Mouse (Mus musculus) brain, embryonic 14.5 days (tissue): ENCODE measurements at regions not wholly inside any gene's neighbourhood (a gene's known extent, or its start where the extent isn't known, plus 50 kb on each side); places are given as distances from the start of the nearest gene placed in this dataset.

ENCODE experiments used
- DNase-seq: peaks from one replicate; pipeline ENCODE4 v3.0.0-alpha.2; 2011; ENCODE audit warnings: low read depth
- CTCF ChIP-seq: fragments of 200-500 bp; IDR thresholded peaks from 2 replicates; pipeline ENCODE4 v1.5.1; 2012; ENCODE audit warnings: inconsistent platforms, mild to moderate bottlenecking, moderate library complexity, borderline replicate concordance; ENCODE audit not compliant: insufficient read depth, insufficient read length; ENCODE audit errors: extremely low read depth
- POLR2A ChIP-seq: fragments of 200-500 bp; IDR thresholded peaks from 2 replicates; pipeline ENCODE4 v1.6.1; 2012; ENCODE audit warnings: mild to moderate bottlenecking, inconsistent platforms, borderline replicate concordance; ENCODE audit not compliant: poor library complexity, insufficient read depth, insufficient read length, severe bottlenecking; ENCODE audit errors: extremely low read depth

DNA sequence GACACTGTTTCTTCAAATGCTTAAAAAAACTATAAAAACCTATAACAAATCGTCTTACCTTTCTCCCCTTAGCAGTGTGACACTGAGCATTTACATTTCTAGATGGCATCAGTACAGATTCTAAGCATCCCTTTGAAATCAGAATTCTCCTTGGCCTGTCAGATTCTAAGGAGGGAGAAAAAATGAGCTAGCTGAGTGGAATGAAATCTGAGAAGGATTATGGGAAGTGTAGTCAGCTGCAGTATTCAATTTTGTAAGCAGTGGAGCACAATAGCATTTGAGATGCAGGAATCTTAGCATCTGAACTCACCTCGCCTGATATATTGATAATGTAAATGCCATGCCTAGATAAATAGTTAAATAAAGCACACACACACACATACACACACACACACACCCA is 240.4 kb upstream of the C030005K15Rik start:
- peak; percentile 36 for DNase-seq
- TF ChIP-seq CTCF (no peak), POLR2A (no peak)

- peak; percentile 90 for DNase-seq
- TF ChIP-seq POLR2A (no peak), CTCF (no peak)
Measured at GRCm38 (mm10) chr10:98007037-98007436, 280.5 kb upstream of the C030005K15Rik start.

DNA sequence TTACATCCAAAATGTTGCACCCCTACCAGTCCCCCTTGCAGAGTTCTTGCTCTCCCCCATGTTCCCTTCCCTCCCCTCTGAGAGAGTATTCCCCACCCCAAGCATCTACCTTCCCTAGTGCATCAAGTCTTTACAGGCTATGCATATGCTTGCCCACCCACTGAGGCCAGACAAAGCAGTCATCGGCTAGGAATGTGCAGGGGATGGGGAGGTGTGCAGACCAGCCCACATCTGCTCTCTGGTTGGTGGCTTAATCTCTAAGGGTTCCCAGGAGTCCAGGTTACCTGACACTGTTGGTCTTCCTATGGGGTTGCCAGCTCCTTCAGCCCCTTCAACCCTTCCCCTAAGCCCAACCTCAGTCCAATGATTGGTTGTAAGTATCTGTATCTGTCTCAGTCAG is 281.8 kb upstream of the C030005K15Rik start:
- no peak for DNase-seq
- TF ChIP-seq POLR2A (no peak), CTCF (no peak)

DNA sequence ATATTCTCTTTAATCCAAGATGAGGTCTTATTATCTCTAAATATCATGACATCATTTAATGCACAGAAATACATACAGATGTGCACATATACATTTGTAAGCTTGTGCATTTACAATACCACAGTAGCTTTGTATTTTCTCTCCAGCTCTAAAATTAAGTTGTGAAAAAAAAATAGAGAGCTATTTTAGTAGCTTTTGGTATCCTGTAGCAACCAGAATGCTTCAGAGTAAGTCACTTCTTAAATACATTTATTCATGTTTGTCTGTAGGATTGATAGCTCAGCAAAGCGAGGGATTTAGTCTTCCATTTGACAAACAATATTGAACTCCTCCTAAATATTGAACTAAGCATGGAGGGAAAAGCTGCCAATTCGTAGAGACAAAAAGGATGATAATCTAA is 286.4 kb upstream of the C030005K15Rik start:
- DNase-seq, result no peak
- TF ChIP-seq POLR2A (no peak), CTCF (no peak)

GRCm38 (mm10) chr10:98014985-98015902 is 288.7 kb upstream of the C030005K15Rik start:
- DNase-seq, result no peak
- no peak for TF ChIP-seq CTCF
- no peak for TF ChIP-seq POLR2A

GRCm38 (mm10) chr10:98016596-98017304 is 290.2 kb upstream of the C030005K15Rik start:
- no peak for DNase-seq
- TF ChIP-seq CTCF (no peak), POLR2A (no peak)

GRCm38 (mm10) chr10:98029124-98029523 is 302.6 kb upstream of the C030005K15Rik start:
- TF ChIP-seq CTCF (no peak), POLR2A (no peak)
- DNase-seq, result peak; percentile 22

DNA sequence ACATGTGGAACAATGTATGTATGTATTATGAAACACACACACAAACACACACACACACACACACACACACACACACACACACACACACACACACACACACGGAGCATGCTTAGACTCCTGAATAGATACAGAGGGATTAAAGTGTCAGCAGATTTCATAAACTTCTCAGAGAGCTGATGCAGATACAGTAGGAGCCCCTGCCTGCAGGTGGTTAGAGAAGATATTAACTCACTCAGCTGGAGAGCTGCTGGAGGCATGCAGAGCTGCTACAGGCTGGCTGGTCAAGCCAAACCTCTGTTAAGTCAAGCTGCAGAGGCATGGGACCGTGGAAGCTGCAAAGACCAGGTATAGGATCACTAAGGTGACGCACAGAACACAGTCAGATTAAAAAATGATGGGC is 303.1 kb upstream of the C030005K15Rik start:
- TF ChIP-seq POLR2A (no peak), CTCF (no peak)

DNA sequence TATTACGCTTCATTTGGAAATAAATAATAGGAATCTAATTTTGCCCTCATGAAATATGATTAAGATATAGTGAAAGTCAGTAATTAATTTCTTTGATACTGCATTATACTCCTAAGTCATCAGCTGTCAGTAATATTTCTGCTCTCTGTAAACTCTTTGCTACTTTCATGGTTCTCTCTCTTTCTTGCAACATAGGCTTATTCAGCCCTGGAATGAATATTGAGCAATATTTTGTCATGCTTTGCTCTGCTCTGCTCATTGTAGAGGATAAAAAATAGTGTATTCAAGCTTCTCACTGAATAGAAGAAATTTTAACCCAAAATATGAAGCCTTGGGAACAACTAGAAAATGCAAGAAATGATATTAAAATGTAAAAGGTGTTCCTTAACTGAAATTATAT is 306.1 kb upstream of the C030005K15Rik start:
- DNase-seq, result no peak
- TF ChIP-seq CTCF (no peak), POLR2A (no peak)

More for the DNA sequence above, 303.1 kb upstream of the C030005K15Rik start:
- DNase-seq, result no peak

DNA sequence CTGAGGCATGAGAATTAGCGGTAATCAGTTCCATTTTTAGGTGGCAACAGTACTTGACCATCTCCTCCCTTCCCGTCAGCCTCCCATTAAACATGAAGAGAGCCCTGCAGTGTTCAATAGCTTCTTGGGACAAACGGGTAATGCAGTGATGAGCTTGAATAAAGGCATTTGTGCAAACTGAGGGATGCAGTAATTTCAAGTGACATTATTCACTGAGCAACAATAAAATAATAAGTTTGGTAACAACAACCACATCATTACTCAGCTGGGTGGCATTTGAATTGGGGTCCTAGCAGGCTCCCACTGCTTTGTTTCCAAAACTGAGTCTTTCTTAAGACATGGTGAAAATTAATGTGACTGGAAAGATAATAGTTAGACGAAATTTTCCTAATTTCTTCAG is 315.2 kb upstream of the C030005K15Rik start:
- peak; percentile 31 for DNase-seq
- TF ChIP-seq POLR2A (no peak), CTCF (no peak)

DNA sequence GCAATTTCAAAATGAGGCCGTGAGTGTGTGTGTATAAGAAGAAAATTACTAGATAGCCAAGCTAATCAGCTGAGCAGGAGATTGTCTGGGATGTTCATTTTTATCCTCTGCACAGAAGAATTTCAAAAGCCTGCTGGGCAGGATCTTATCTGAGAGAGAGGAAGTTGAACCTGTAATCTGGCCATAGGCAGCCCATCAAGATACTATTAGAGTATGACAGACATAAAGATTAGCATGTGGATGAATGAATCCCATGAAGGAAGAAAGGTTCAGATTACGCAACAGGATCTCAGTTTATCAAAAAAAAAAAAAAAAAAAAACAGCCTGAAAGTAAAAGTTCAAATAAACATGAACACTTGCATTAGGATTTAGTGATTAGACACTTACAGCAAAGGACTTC is 317.3 kb upstream of the C030005K15Rik start:
- no peak for DNase-seq
- TF ChIP-seq CTCF (no peak), POLR2A (no peak)
